Mouse (Mus musculus) MN1 (cell line): ENCODE measurements around the gene Hist1h4b.
"Not testable (repeated sequence)": the region's sequence is repeated elsewhere in the genome, so short reads cannot be mapped to it uniquely, and the experiment has no call there.

Source experiments
- DNase-seq: peaks from one replicate; pipeline ENCODE4 v3.0.0-alpha.2; 2016; ENCODE audit warnings: low spot score

The Hist1h4b gene

DNA sequence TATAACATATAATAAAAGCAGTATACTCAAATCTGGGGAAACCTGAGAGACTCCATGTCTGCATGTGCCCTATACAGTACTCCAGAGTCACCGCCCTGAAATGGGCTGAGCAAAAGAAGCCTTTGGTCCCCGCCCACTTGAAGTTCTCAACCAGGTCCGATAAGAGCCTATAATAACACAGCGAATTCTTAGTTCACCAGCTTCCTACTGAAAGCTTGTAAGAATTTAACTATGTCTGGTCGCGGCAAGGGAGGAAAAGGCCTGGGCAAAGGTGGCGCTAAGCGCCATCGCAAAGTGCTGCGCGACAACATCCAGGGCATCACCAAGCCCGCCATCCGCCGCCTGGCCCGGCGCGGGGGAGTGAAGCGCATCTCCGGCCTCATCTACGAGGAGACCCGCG, at the start of gene Hist1h4b:
Hist1h4b (plus strand) TSS at position 224 of the 400 bp plus-strand sequence.
- DNase-seq, result peak; percentile 90

DNA sequence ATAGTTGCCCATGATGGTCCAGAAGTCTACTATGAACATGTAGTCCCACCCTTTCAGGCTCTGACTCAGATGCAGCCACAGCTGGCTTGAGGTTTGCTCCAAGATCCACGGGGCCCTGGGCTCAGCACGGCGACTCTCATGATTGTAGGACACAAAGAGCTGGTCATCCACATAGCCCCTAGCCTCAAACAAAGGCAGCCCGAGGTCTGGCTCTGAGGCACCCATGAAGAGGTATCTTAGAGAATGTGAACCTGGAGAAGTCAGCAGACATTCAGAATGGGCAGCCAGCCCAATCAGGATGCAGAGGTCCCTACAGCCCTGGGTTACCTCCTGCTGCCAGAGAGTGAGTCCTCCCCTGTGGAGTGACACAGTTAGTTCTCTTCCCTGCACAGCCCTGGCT, 48.8 kb upstream of the Hist1h4b start:
- no peak for DNase-seq

DNA sequence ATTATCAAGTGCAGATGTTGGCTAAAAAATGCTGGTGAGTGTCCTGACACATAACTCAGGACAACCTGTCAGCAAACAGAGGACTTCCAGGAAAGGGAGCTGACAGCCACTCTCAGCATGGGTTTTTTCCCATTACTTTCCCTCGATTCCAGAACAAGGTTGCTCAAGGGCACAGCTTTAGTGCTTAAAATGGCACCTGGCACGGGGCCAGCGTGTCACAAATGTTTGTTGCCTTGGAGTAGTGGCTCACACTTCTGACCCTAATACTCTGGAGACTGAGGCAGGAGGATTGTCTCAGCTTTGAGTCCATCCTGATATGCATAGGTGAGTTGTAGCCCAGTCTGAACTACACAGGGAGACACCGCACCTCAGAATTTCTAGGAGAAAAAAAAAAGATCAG, 48.2 kb upstream of the Hist1h4b start:
- no peak for DNase-seq

DNA sequence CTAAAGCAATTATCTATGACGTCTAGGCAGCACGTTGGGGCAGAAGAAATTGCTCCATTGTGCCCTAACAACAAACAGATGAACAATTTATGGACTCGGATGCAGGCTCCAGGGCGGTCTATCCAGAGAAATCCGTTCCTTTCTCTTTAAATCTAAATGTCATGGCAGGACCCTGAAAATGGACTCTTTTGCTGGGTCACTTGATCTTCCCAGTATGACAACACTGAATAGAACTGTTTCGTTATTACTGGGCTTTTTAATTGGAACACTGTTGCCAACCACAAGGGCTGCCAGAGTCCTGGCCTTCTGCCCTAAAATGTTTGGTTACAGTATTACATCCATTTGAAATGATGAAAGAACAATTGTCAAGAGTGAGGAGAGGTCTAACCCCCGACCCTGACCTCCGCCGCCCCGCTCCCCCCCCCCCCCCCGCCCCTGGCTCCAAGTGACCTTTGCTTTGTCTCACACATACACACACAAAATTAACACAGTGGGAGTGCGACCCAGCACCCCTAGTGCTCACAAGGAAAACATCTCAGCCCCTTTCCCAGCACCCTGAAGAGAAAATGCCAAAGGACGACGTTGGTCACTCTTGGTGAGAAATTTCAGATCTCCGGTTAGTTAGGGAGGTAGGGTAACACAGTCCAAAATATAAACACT, 47.0 kb upstream of the Hist1h4b start:
- peak; percentile 44 for DNase-seq

DNA sequence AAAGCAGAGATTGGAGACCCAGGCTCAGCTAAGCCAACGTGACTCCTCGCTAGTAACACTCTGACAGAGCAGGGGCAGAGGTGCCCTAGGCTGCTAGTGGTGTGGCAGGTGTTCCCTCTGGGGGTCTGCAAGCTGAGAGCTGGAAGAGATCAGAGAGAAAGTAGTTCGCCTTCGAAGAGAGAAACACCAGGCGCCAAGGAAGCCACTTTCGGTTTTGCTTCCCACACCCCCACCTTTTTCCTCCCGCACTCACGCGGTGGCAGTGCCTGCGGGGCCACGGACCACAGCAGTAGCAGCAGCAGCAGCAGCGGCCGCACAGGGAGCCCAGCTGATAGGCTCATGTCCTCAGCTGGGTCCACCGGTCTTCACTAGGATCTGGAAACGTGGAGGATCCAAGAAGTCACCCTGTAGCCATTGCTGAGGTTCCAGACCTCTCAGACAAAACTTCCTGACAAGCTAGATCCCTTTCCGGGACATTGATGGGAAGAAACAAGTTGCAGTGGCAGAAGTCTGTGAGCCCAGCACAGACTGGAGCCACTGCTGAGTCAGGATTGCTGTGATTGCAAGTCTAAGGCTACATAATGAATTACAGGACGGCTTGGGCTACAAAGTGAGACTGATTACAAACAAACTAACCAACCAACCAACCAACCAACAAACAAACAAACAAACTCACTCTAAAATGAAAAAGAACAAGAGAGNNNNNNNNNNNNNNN, 46.3 kb upstream of the Hist1h4b start, which contains the start of gene Hfe:
Hfe (minus strand) TSS at position 481 of the 716 bp plus-strand sequence.
- DNase-seq, result peak; percentile 76

DNA sequence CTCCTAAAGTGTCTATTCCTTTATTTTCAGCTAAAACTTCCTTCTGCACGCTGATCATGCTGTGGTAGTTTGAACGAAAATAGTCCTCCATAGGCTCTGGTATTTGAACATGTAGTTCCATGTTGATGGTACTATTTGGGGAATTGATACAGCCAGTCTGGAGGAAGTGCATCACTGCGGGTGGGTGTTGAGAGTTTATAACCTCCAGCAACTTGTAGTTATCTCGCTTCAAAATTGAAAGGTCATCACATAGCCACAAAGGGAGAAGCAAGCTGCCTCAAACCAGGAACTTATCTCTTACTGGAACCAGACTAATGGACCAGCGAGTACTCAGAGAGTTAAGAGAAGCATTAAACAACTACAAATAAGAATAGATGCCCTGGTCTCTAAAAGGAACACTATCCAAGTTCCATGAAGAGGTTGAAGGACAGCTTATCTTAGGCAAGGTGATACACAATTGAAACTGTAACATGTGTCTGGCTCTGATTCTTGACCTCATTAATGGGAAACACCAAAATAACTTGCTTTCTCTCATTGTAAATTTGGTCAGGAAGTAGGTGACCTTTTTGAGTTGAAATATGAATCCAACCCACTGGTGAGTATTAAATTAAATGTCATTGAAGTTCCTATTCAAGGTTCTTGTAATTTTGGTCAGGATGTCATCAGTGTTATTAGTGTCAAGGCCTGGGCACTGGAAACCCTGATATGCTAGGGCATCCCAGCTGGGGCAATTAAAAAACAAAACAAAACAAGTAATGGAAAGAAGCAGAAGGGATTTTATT, 40.4 kb upstream of the Hist1h4b start:
- no peak for DNase-seq

DNA sequence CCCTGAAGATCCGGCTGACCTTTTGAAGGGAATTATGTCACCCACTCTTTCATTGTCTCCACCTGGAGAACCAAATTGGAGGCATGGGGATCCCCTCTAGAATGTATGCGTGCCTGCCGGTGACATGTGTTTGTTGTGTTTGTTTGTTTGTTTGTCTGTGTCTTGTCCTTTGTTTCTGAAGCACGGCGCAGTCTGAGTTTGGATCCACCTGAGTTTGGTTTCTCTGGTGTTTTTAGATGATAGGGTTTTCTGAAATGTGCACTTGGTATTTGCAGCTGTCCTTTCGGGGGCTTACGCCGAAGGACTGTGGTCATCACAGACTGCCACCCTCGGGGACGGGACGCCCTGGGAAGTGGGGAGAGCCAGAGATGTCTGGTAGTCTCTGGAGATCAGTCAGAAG, 39.6 kb upstream of the Hist1h4b start:
- DNase-seq, result no peak

DNA sequence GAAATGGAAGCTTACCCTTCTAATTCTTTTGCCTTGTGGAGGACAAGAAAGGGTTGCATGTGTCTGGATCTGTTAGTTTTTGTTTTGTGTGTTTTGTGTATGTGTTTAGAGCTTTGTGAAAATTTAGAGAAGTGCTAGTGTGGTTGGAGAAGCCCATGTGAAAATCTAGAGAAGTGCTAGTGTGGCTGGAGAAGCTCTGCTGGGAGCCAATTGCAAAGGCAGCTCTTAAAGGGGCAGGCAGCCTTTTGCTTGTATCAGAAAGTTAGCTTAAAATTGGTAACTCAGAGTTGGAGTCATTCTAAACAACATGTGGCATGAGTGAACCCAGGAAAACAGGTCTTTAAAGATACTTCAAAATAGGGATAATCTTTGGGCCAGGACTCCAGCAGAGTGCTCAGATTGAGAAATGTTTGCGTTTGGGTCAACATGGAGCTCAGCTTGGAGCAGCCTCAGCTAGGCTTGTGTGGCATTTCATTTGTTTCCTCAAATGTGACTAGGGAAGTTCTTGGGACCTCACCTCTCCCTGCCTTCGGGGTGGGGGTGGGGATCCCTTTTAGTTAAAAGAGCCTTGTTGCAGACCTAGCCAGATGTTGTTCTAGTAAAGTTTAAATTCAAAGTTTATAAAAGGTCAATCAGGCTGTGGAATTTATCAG, 39.1 kb upstream of the Hist1h4b start:
- DNase-seq, result not testable (repeated sequence)

DNA sequence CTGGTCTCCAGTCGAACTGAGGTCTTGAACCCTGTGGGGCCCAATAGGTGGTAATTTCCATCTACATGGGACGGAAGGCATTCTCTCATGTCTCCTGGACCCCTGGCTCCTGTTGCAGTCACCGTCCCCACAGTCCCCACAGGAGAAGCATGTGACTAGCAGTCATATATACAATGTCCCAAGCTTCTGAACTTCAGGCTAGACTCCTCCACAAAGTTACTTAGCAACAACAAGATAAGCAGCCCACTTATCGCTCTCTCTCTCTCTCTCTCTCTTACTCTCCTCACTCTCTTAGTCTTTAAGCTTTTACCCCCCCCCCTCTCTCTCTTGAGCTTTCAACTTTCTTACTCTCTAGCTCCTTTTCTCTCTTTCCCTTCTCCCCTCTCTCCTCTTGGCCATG, 32.6 kb upstream of the Hist1h4b start:
- no peak for DNase-seq

DNA sequence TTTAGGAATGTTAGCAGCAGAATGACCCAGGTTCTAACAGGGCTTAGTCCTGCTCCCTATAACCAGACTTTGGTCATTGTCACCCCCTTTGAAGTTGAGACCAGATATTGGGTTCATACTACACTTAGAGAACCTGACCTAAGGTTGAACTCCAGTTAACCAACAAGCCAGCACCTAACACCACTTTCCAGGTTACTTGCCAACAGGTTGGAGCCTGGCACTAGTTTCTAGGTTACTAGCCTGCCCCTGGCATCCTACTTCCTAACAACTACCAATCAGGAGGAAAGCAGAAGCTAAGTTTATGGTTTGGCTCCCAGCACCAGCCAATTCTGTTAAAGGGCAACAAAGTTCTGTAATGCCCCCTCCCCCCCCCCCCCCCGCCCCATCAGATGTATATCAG, 31.6 kb upstream of the Hist1h4b start:
- DNase-seq, result no peak

DNA sequence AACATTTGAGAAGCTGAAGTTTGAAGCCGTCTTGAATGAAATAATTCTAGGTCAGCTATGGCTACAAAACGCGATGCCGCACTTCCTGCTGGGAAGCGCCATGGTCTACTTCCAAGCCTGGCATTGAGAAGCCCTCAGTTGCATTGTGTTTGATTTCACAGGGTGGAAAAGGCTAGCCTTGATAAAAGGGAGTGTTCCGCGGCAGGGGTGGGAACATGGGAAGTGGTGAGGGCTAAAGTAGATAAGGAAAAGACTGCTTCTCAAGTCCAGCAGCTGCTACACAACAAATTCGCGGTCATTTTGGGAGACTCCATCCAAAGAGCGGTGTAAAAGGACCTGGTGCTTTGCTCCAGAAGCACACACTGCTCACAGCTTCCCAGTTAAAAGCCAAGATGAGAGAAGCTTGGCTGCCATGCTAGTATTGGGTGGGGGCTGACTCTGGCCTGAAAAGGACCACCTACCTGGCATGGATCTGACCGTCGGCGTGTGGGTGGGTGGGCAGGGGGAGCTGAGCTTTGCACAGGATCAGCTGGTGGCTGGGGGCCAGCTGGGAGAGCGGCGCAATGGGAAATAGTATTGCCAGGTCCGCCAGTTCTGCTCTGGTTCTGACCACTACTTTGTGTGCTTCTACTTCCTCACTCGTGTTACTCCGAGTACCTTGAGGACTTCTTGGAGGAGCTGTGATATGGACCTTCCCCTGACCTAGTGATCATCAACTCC, 28.2 kb upstream of the Hist1h4b start:
- DNase-seq, result no peak

DNA sequence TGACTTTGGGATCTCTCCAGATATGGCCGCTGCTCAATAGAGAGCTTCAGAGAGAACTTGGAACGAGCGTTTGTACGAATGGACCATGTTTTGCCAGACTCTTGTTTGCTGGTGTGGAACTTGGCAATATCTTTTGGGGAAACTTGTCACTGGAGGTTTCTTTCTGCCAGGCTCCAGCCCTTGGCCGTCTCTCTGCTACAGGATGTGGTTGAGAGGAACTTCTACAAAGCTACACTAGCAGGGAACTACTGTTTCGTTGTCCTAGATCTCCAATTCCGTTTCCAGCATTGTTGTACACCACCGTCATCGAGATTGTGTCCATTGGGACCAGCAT, 27.7 kb upstream of the Hist1h4b start:
- no peak for DNase-seq

DNA sequence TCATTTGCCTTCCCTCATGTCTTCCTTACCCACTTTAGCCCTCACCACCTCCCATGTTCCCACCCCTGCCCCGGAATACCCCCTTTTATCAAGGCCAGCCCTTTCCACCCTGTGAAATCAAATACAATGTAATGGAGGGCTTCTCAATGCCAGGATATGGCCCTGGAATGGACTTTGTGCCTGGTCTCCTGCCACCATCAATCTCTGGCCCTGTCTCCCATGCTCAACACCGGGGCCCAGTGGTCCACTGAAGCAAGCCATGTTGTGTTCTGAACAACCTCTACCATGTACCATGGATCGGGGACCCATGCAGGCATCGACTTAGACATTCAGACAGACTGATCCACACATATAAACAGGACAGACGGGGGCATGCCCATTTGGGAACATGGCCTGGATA, 27.1 kb upstream of the Hist1h4b start:
- DNase-seq, result no peak

DNA sequence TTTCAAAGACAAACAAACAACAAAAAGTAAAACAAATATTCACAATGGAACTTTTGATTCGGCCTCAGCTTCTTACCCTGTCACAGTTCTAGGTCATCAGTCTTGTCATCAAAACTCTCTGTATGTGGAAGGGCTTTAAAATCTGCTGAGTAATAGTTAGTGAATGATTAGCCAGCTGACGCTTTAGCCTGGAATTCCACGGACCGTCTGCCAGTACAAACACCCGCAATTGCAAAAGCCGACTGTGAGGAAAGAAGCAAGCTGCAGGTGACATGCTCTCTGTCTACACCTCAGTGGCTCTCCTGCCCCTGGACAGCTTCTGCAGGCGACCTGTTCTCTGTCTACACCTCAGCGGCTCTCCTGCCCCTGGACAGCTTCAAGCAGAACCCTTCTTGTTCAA, 26.3 kb upstream of the Hist1h4b start:
- DNase-seq, result no peak

DNA sequence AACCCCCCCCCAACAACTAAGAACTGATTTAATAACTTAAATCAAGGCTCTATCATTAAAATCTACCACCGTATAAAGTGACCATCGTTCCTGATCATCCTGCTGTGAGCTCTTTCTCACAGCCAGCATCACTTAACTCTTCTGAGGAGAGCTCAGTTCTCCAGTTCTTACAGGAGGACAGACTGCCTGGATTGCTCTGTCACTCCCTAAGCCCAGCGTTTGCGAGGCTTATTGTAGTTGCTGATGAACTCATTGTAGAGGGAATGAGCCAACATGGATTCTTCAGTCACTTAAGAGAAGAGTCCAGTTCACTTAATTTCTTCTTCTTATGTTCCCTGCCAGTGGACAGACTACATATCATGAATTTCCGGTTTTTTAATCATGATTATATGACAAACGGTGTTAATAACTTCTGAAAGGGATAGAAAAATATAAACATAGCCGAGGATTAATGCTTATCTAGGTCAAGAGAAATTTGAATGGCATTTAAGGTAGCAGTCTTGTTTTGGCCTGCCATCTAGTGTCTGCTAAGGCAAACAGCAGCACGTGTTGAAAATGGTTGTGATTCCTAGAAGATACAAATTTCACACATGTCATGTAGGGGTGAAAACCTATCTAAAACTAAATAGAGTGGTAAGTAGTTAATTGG, 24.5 kb upstream of the Hist1h4b start:
- DNase-seq, result peak; percentile 52

DNA sequence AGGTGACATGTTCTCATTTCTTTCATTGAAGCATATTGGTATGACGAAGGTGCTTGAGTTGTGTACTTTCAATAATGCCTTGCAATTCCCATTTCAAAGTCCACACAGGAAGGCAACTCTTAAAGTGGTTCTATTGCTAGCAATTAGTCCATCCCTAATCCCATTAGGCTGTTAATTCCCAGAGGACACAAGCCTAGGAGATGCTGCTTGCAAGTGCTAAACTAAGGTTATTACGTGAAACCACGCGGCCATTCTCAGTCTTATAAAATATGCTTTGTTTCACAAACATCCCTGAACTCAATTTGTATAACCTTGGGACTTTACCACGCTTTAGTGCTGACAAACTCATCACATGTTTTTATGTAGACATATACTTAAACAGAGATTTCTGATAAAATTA, 19.7 kb upstream of the Hist1h4b start:
- DNase-seq, result peak; percentile 68

DNA sequence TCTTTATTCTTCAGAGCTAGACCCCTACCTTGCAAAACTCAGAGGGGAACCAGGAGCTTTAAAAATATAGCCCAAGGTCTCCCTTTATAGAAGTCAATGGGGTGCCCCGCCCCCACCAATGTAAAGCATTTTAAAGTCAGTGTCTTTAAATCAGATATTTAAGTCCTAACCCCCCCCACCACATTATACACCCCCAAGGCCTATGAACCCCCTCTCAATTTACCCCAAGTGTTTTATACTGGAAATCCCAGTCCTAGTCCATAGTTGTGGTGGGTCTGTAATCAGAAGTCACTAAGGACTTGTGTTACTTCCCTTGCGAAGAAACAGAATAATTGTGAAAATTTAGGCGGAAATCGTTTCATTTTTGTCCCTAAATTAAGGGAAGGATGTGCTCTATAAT, 18.8 kb upstream of the Hist1h4b start:
- DNase-seq, result no peak

DNA sequence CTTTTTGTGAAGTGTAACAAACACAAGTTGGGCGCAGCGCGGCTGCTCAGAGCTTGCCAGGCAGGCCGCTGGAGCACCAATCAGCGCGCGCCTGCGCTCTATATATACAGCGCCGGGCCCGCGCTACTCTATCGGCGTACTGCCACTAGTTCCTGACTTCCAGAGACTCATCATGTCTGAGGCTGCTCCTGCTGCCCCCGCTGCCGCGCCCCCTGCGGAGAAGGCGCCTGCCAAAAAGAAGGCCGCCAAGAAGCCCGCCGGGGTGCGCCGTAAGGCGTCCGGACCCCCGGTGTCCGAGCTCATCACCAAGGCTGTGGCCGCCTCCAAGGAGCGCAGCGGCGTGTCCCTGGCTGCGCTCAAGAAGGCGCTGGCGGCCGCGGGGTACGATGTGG, 18.1 kb upstream of the Hist1h4b start, which contains the start of gene Hist1h1c:
Hist1h1c (plus strand) TSS at position 132 of the 392 bp plus-strand sequence.
- peak; percentile 90 for DNase-seq

DNA sequence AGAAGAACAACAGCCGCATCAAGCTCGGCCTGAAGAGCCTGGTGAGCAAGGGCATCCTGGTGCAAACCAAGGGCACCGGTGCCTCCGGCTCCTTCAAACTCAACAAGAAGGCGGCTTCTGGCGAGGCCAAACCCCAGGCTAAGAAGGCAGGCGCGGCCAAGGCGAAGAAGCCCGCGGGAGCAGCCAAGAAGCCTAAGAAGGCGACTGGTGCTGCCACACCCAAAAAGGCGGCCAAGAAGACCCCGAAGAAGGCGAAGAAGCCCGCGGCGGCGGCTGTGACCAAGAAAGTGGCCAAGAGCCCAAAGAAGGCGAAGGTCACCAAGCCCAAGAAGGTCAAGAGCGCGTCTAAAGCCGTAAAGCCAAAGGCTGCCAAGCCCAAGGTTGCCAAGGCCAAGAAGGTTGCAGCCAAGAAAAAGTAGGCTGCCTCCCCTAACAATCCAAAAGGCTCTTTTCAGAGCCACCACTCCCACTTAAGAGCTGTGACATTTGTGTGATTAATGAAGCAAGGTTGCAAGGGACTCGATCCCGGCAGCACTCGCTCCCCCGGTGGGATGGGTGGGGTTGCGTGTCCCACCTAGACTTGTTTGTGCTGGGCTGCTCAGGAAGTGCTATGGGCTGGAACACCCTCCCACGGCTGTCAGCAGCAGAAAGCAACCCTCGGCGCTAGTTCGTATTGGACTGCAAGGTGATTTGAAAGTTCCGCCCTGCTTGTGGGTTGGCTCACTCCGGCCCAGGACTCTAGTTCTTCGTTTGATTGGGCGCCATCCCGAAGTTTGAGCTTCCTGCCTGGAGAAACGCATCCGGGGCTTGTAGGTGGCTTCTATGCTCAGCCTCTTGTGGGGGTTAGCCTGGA, 17.5 kb upstream of the Hist1h4b start:
- peak; percentile 90 for DNase-seq

DNA sequence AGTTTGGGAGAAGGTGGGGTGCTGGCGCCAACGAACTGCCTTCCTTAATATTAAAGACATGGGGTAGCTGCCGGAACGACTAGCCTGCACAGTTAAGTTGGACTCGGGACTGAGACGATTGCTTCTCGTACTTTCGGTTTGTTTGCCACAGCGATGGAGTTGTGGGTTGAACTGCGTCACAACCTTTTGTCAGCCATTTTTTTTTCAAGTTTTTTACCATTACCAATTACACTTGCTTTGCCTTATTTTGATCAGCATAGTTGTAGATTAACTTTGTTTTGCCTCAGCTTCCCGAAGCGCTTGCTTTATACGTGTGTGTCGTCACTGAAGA, 16.9 kb upstream of the Hist1h4b start:
- DNase-seq, result no peak
